Mouse (Mus musculus) gastrocnemius, postnatal 36 days (tissue): ENCODE data around the gene Gjb2. TPM values are rescaled to one million over a fixed set of nuclear protein-coding genes. Genes with fewer than 3 reads are reported as not detected.
"Not testable (repeated sequence)": the region's sequence is repeated elsewhere in the genome, so short reads cannot be mapped to it uniquely, and the experiment has no call there.

Source experiments
- DNase-seq, 2 experiments: peaks; one replicate each; pipeline ENCODE4 v3.0.0; 2022
- intact Hi-C: fragments of 180-260 bp; cut with DNase I; formaldehyde crosslinking; loops from one replicate; pipeline ENCODE4 v1.15.1; 2025
- total RNA-seq, 2 experiments: library from RNA; stranded (reverse); gene quantifications; 2 replicates each; pipeline ENCODE4 v1.2.3; 2021

Gjb2 gene
- total RNA-seq, 2 experiments from 2014 or later, result 0.31 to 0.35 TPM

DNA sequence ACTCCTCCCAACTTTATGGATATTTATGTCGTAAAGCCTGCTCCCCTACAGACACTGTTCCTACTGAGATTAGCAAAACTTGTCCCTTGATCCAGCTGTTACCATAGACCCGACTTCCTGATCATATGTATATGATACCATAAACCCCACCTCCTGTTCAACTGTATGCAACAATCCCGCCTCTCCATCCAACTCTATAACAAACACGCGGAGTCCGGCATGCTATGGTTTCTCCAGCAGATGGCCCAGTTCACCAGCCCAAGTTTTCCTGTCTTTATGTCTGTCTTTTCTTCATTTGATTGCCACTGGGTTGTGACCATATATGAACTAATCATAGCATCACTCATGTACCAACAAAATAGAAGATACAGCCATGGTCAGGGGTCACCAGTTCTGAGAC lies 29.0 kb downstream of the Gjb2 start:
- intact Hi-C loops, result no loop called here
- DNase-seq, result no peak

DNA sequence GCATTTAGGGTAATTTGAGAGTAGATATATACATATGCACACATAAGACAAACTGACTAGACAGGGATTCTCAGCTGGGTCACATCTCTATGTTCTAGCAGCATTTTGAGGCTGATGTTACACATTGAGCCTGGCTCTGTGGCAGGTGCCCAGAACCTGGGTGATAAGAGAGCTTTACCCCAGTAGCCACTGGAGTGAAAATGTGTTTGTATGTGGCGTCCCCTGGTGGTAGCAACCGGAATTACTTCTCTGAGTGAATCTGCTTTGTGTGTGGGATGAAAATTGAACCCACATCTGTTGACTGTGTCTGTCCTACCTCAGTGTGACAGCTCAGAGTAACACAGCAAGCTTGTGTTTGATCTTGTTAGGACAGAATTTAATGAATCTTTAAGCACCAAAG lies 34.6 kb downstream of the Gjb2 start:
- DNase-seq, result peak in 1 of 2 experiments; percentile 30
- intact Hi-C loops, result not testable (repeated sequence)

DNA sequence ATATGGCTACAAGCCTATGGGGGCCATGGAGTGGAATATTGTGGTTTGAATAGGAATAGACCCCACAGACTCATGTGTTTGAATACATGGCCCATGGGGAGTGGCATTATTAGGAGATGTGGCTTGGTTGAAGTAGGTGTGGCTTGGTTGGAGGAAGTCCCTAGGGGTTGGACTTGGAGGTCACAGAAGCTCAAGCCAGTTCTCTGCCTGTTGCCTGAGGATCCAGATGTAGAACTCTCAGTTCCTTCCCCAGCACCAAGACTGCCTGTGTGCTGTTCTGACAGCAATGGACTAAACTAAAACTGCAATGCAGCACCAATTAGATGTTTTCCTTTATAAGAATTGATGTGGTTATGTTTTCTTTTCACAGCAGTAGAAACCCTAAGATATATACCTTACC lies 38.4 kb downstream of the Gjb2 start:
- intact Hi-C loops, result no loop called here

DNA sequence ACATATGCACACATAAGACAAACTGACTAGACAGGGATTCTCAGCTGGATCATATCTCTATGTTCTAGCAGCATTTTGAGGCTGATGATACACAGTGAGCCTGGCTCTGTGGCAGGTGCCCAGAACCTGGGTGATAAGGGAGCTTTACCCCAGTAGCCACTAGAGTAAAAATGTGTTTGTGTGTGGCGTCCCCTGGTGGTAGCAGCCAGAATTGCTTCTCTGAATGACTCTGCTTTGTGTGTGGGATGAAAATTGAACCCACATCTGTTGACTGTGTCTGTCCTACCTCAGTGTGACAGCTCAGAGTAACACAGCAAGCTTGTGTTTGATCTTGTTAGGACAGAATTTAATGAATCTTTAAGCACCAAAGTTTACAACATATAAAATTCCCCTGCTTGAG lies 44.5 kb downstream of the Gjb2 start:
- intact Hi-C loops, result not testable (repeated sequence)
- DNase-seq, result peak in 1 of 2 experiments; percentile 46

More for the DNA sequence above, 38.4 kb downstream of the Gjb2 start:
- DNase-seq, result no peak

DNA sequence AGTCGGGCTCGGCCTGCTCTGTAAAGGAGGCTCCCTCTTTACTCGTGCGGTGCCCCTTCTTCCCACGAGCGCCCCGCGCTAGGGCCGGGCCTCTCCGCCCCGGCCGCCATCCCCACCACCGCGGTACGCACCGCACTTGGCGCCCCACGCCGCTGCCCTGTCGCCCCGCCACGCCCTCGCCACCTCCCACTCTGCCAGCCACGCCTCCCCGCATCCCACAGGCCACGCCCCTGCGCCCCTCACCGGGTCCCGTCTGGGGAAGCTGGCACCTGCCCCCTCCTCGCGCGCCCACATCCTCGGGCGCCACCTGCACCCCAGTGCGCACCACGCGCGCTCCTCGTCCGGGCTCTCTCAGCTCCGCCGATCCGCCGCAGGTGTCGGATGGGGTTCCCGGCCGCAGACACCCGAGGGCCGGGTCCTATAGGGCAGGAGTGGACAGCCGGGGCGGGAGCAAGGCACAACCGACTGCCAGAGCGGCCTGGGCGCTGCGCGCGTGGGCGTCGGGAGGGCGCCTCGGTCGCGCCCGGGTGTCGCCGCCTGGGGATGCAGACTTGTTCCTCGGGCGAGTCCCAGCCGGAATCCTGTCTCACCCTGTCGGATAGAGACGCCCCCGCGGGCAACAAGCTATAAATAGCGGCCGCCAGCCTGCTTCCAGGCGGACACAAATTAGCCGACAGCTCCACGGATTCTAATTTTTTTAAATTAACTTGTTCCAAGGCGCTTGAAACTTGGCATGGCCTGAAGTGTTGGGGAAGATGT lies 46.8 kb downstream of the Gjb2 start, which contains the start of gene Gja3:
Gene Gja3, minus strand, starts transcription at position 538 of the 759 bp plus-strand sequence.
- intact Hi-C loops, result loop anchor here (5.0 kb wide), 1 partner anchor 90 kb away; no protein-coding TSS in a partner anchor
- DNase-seq, result no peak

DNA sequence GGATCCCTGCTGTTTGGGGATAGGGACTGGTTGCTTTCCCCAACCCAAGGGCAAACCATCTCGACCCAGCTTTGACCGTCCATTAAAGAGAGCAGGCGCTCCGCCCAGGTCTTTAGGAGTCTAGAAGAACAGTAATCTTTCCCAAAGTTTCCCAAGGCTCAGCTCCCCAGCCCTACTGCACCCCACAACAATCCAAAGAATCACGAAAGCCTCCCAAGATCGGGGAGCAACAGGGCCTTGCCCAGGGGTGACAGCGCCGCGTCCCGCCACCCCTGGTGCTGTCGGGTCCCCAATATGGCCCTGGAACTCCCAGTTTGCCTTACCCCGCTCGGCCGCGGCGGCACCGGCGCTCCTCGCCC lies 47.3 kb downstream of the Gjb2 start:
- DNase-seq, result no peak
- intact Hi-C loops, result loop anchor here (5.0 kb wide), 1 partner anchor 90 kb away; no protein-coding TSS in a partner anchor

DNA sequence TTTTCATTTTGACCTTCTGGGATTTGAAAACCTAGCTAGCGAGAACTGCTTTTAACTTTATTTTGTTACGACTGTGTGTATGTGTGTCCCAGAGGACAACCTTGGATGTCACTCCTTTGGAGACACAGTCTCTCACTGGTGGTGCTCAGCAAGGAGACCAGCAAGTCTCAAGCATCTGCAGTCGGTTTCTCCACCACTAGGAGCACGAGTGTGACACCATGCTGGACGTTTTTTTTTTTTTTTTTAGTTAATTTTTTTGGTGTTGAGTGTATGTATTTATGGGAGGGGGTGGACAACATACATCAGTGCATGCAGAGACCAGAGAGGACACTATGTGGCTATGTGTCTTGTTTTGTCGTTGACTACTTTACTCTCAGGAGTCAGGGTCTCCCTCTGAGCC lies 51.8 kb downstream of the Gjb2 start:
- DNase-seq, result no peak
- intact Hi-C loops, result no loop called here

Other genes starting within 250 kb of the Gjb2 start
- gene Zmym2, start 218.0 kb downstream of the Gjb2 start, total RNA-seq, result 10 to 100 TPM; 30.5 to 34.2 TPM
- under 1 TPM in 1 of 2 experiments, not detected in 1; 0.12 TPM for gene Gja3, start 46.6 kb downstream of the Gjb2 start, total RNA-seq
- gene Gm4491, start 11.2 kb upstream of the Gjb2 start, total RNA-seq, result not detected
- gene Gjb6, start 28.9 kb upstream of the Gjb2 start, total RNA-seq, result not detected